Mouse (Mus musculus) liver, embryonic 15.5 days (tissue): ENCODE measurements at regions not wholly inside any gene's neighbourhood (a gene's known extent, or its start where the extent isn't known, plus 50 kb on each side); places are given as distances from the start of the nearest gene placed in this dataset.

ENCODE experiments used
- ATAC-seq: fragments of 200-750 bp; cut with Nextera tagmentation; 2 replicates; pipeline ENCODE4 v1.8.0; 2017; ENCODE audit warnings: moderate number of reproducible peaks, mild to moderate bottlenecking, moderate library complexity; ENCODE audit not compliant: insufficient read depth
- H3K27ac ChIP-seq: fragments of 300-500 bp; sonication (generic); replicated peaks from 2 replicates; pipeline ENCODE4 v1.5.1; 2015; ENCODE audit warnings: mild to moderate bottlenecking, inconsistent platforms
- H3K27me3 ChIP-seq: fragments of 300-500 bp; sonication (generic); 2 replicates; pipeline ENCODE4 v1.6.1; 2015; ENCODE audit warnings: mild to moderate bottlenecking, inconsistent platforms
- H3K36me3 ChIP-seq: fragments of 300-500 bp; sonication (generic); replicated peaks from 2 replicates; pipeline ENCODE4 v1.6.1; 2015; ENCODE audit warnings: moderate library complexity, mild to moderate bottlenecking, inconsistent platforms
- H3K4me1 ChIP-seq: fragments of 300-500 bp; sonication (generic); replicated peaks from 2 replicates; pipeline ENCODE4 v1.6.1; 2015; ENCODE audit warnings: inconsistent platforms
- H3K4me2 ChIP-seq: fragments of 300-500 bp; sonication (generic); 2 replicates; pipeline ENCODE4 v1.6.1; 2015; ENCODE audit warnings: moderate library complexity, mild to moderate bottlenecking, inconsistent platforms
- H3K4me3 ChIP-seq: fragments of 300-500 bp; sonication (generic); replicated peaks from 2 replicates; pipeline ENCODE4 v1.5.1; 2015; ENCODE audit warnings: mild to moderate bottlenecking, inconsistent platforms
- H3K9ac ChIP-seq: fragments of 300-500 bp; sonication (generic); 2 replicates; pipeline ENCODE4 v1.6.1; 2015; ENCODE audit warnings: moderate library complexity, mild to moderate bottlenecking, inconsistent platforms
- H3K9me3 ChIP-seq: fragments of 300-500 bp; sonication (generic); replicated peaks from 2 replicates; pipeline ENCODE4 v1.6.1; 2016; ENCODE audit warnings: inconsistent platforms
- WGBS: fragments of 180-500 bp; shearing (Covaris S2); methylation state at CpG from one replicate; pipeline ENCODE4 v1.1.7; 2015; ENCODE audit warnings: mixed read lengths; ENCODE audit not compliant: insufficient replicate concordance; 5-methylcytosine and 5-hydroxymethylcytosine counted together

- Histone ChIP-seq H3K4me2 (no peak overlapping the region), H3K4me1 (no peaks in the 10 kb centered on the region), H3K27me3 (no peaks in the 10 kb centered on the region), H3K9me3 (no peaks in the 10 kb centered on the region), H3K36me3 (no peaks in the 10 kb centered on the region), H3K9ac (no peak overlapping the region), H3K4me3 (no peak overlapping the region), H3K27ac (no peak overlapping the region)
- no peak for ATAC-seq
- 50% methylated on average over 8 of the region's 8 CpGs for WGBS
Observed at GRCm38 (mm10) chr8:115525149-115525548, 182.4 kb downstream of the Maf start.

- H3K4me2 ChIP-seq, result no peak overlapping the region
- WGBS, result 58% methylated on average over 8 of the region's 8 CpGs
- H3K4me3 ChIP-seq, result no peak overlapping the region
- H3K27me3 ChIP-seq, result no peaks in the 10 kb centered on the region
- no peak overlapping the region for H3K27ac ChIP-seq
- no peak for ATAC-seq
- H3K9ac ChIP-seq, result no peak overlapping the region
- no peaks in the 10 kb centered on the region for H3K36me3 ChIP-seq
- H3K9me3 ChIP-seq, result no peaks in the 10 kb centered on the region
- no peaks in the 10 kb centered on the region for H3K4me1 ChIP-seq
Observed at GRCm38 (mm10) chr8:115524713-115525112, 182.9 kb downstream of the Maf start.

GRCm38 (mm10) chr8:115522527-115522926 is 185.1 kb downstream of the Maf start:
- WGBS, result 70% methylated on average over 5 of the region's 5 CpGs
- no peak overlapping the region for H3K4me3 ChIP-seq
- H3K9ac ChIP-seq, result no peak overlapping the region
- ATAC-seq, result no peak
- no peak overlapping the region for H3K27ac ChIP-seq
- no peaks in the 10 kb centered on the region for H3K27me3 ChIP-seq
- H3K9me3 ChIP-seq, result no peaks in the 10 kb centered on the region
- no peaks in the 10 kb centered on the region for H3K36me3 ChIP-seq
- no peak overlapping the region for H3K4me2 ChIP-seq
- H3K4me1 ChIP-seq, result no peaks in the 10 kb centered on the region

GRCm38 (mm10) chr8:115515647-115516046 is 191.9 kb downstream of the Maf start:
- ATAC-seq, result no peak
- WGBS, result 43% methylated on average over 4 of the region's 4 CpGs
- Histone ChIP-seq H3K27ac (no peak overlapping the region), H3K4me1 (no peaks in the 10 kb centered on the region), H3K4me3 (no peak overlapping the region), H3K27me3 (no peaks in the 10 kb centered on the region), H3K9ac (no peak overlapping the region), H3K4me2 (no peak overlapping the region), H3K36me3 (no peaks in the 10 kb centered on the region), H3K9me3 (no peaks in the 10 kb centered on the region)

GRCm38 (mm10) chr8:115514485-115514884 is 193.1 kb downstream of the Maf start:
- Histone ChIP-seq H3K27me3 (no peaks in the 10 kb centered on the region), H3K4me3 (no peak overlapping the region), H3K9ac (no peak overlapping the region), H3K9me3 (no peaks in the 10 kb centered on the region), H3K27ac (no peak overlapping the region), H3K4me2 (no peak overlapping the region), H3K4me1 (no peaks in the 10 kb centered on the region), H3K36me3 (no peaks in the 10 kb centered on the region)
- no peak for ATAC-seq
- 42% methylated on average over 3 of the region's 3 CpGs for WGBS

GRCm38 (mm10) chr8:115507180-115507579 is 200.4 kb downstream of the Maf start:
- 54% methylated on average over 4 of the region's 4 CpGs for WGBS
- Histone ChIP-seq H3K27ac (no peak overlapping the region), H3K4me3 (no peak overlapping the region), H3K4me1 (no peaks in the 10 kb centered on the region), H3K27me3 (no peaks in the 10 kb centered on the region), H3K36me3 (no peaks in the 10 kb centered on the region), H3K4me2 (peak overlapping the region; percentile 29), H3K9me3 (no peaks in the 10 kb centered on the region), H3K9ac (no peak overlapping the region)
- ATAC-seq, result no peak

- Histone ChIP-seq H3K9ac (no peak overlapping the region), H3K4me3 (no peak overlapping the region), H3K4me2 (peak overlapping the region; percentile 29), H3K27me3 (no peaks in the 10 kb centered on the region), H3K36me3 (no peaks in the 10 kb centered on the region), H3K4me1 (no peaks in the 10 kb centered on the region), H3K9me3 (no peaks in the 10 kb centered on the region), H3K27ac (no peak overlapping the region)
- ATAC-seq, result peak; percentile 56; the same call in 1 of the 2 replicates
- 5% methylated on average over 10 of the region's 10 CpGs for WGBS
Observed at GRCm38 (mm10) chr8:115506741-115507140, 200.9 kb downstream of the Maf start.

- H3K9ac ChIP-seq, result no peak overlapping the region
- H3K4me2 ChIP-seq, result no peak overlapping the region
- no peaks in the 10 kb centered on the region for H3K36me3 ChIP-seq
- no peaks in the 10 kb centered on the region for H3K4me1 ChIP-seq
- no peaks in the 10 kb centered on the region for H3K27me3 ChIP-seq
- WGBS, result 46% methylated on average over 1 of the region's 1 CpGs
- no peak overlapping the region for H3K4me3 ChIP-seq
- no peak overlapping the region for H3K27ac ChIP-seq
- no peaks in the 10 kb centered on the region for H3K9me3 ChIP-seq
- ATAC-seq, result no peak
Observed at GRCm38 (mm10) chr8:115496016-115496415, 211.6 kb downstream of the Maf start.

- Histone ChIP-seq H3K4me2 (no peak overlapping the region), H3K9ac (no peak overlapping the region), H3K9me3 (no peaks in the 10 kb centered on the region), H3K27ac (no peak overlapping the region), H3K27me3 (no peaks in the 10 kb centered on the region), H3K36me3 (no peaks in the 10 kb centered on the region), H3K4me1 (no peaks in the 10 kb centered on the region), H3K4me3 (no peak overlapping the region)
- WGBS, result 66% methylated on average over 8 of the region's 8 CpGs
- ATAC-seq, result no peak
Observed at GRCm38 (mm10) chr8:115494353-115494752, 213.2 kb downstream of the Maf start.

GRCm38 (mm10) chr8:115486904-115487303 is 220.7 kb downstream of the Maf start:
- 19% methylated on average over 3 of the region's 3 CpGs for WGBS
- ATAC-seq, result no peak
- no peak overlapping the region for H3K27ac ChIP-seq

GRCm38 (mm10) chr8:115481136-115481535 is 226.5 kb downstream of the Maf start:
- WGBS, result 55% methylated on average over 7 of the region's 7 CpGs
- Histone ChIP-seq H3K4me2 (no peak overlapping the region), H3K4me1 (no peaks in the 10 kb centered on the region), H3K36me3 (no peaks in the 10 kb centered on the region), H3K27me3 (no peaks in the 10 kb centered on the region), H3K4me3 (no peak overlapping the region), H3K27ac (no peak overlapping the region), H3K9me3 (no peaks in the 10 kb centered on the region), H3K9ac (no peak overlapping the region)
- no peak for ATAC-seq

More at GRCm38 (mm10) chr8:115486904-115487303, 220.7 kb downstream of the Maf start:
- Histone ChIP-seq H3K27me3 (no peaks in the 10 kb centered on the region), H3K9me3 (no peaks in the 10 kb centered on the region), H3K9ac (no peak overlapping the region), H3K4me3 (no peak overlapping the region), H3K36me3 (no peaks in the 10 kb centered on the region), H3K4me1 (no peaks in the 10 kb centered on the region), H3K4me2 (no peak overlapping the region)

- 65% methylated on average over 11 of the region's 11 CpGs for WGBS
- H3K4me1 ChIP-seq, result no peaks in the 10 kb centered on the region
Observed at GRCm38 (mm10) chr8:115478406-115479060, 229.1 kb downstream of the Maf start.

More at GRCm38 (mm10) chr8:115478406-115479060, 229.1 kb downstream of the Maf start:
- no peaks in the 10 kb centered on the region for H3K9me3 ChIP-seq
- H3K27ac ChIP-seq, result no peak overlapping the region
- no peaks in the 10 kb centered on the region for H3K36me3 ChIP-seq
- no peak for ATAC-seq
- no peak overlapping the region for H3K4me3 ChIP-seq
- peaks cover 3% of the 10 kb centered on the region for H3K27me3 ChIP-seq
- H3K4me2 ChIP-seq, result no peak overlapping the region
- H3K9ac ChIP-seq, result no peak overlapping the region
